Mouse (Mus musculus): ENCODE results near the gene Catsperz.
"Not testable (repeated sequence)": the region's sequence is repeated elsewhere in the genome, so short reads cannot be mapped to it uniquely, and the experiment has no call there.

Catsperz gene

DNA sequence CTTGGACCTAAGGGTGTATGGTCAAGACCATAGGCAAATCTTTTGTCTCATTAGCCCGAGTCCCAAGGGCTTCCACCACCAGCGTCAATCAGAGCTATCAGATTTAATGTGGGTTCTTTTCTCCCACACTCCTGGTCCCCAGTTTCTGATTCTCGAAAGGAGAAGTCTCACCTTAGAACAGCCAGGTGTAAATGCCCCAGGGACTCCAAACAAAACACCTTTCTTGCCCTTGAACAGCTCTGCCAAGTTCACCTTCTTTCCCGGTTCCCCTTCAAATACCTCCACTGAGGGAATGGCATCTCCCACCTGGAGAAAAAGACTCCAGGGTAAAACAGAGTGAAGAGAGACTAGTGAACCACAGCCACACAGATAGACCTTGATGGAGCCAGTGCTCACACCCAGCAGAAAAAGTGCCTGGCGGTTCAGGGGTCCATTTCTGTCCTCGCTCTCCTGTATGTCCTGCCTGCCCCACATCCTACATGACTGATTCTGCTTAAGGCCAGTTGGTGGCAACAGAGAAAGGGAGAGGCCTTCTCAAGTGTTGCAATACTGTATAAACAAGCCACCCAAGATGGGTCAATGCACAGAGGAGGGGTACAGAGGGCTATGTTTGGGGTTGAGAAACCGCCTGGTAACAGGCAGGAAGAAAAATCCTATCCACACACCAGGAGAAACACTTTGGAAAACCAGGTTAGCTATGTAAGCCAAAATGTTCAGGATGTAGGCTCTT lies 17.2 kb downstream of the Catsperz start:
- no peak for DNase-seq (ENCODE audit: low read depth, low spot score)

DNA sequence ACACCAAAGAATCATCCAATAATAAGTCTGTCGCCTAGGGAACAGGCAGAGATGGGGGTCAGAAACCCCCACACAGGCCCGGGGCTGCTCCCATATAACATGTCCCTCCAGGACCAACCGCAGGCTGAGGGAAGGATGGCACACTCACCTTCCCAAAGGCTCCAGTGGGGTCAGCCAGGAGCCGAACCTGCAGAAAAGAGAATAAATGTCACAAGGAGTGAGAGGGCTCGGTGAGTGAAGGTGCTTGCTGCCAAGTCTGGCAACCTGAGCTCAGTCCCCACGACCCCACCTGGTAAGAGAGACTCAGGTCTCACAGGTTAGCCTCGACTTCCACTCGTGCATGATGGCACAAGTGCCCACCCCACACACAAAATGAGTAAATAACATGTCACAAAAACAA lies 18.1 kb downstream of the Catsperz start:
- DNase-seq (ENCODE audit: low read depth, low spot score), result no peak

DNA sequence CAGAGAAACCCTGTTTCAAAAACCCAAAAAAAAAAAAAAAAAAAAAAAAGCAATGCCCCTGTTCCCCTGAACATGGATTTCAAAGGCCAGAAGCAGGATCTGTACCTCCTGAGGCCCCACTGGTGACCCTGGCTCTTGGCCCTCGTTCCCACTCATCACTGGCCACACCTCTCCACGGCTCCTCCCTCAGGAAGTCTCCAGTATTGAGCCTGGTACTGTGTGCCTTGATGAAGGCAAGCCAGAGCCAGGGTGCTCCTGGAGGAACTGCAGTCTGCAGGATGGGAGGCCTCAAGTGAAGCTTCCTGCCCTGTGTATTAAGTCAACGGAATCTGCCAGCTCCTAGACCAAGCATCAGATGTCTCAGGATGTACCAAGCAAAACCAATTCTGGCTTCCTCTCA lies 19.0 kb downstream of the Catsperz start:
- no peak for DNase-seq (ENCODE audit: low read depth, low spot score)

DNA sequence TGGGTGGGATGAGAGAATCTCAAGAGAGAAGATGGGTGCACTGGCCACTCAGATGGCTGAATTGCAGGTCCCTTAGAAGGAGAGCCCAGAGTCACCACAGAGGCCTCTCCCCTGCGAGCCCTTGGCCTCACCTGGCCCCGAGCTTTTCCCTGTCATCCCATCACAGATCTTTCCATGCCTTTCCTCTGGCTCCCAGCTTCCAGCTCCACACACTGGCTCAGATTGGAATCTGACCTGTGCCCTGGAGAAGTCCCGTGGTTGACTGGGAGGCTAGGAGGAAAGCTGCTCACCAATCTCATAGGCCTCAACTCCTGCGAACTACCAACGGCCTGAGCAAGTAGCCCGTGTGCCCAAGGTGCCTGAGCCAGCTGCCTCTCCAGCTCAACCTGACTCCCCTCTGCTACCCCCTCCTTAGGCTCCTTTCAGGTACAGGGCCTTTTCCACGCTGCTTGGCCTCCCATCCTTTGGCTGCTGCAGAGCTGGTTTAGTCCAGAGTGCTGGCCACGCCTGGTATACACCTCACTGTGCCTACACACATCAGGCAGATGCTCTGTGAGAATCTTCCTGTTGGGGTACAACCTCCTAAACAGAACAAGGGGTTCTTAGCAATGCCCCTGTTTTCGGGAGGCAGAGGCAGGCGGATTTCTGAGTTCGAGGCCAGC lies 19.6 kb downstream of the Catsperz start:
- no peak for DNase-seq (ENCODE audit: low read depth, low spot score)

DNA sequence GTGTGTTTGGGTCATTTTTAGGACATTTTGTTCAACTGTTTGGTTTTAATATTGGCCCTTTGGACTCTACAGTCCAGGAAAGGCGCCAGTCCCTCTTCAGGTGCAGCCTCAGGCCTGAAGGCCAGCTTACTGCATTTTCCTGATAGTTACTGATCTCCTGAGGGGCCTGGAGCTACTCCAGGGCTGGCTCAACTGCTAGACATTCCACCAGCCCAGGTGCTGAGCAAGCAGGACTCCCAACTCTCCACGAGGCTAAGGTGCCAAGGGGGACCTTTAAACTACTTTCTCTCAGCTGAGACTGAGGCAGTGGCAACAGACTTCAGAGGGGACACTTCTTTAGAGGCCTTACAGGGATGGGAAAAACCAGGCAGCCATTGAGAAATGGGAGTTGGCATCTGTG lies 20.3 kb downstream of the Catsperz start:
- no peak for DNase-seq (ENCODE audit: low read depth, low spot score)

DNA sequence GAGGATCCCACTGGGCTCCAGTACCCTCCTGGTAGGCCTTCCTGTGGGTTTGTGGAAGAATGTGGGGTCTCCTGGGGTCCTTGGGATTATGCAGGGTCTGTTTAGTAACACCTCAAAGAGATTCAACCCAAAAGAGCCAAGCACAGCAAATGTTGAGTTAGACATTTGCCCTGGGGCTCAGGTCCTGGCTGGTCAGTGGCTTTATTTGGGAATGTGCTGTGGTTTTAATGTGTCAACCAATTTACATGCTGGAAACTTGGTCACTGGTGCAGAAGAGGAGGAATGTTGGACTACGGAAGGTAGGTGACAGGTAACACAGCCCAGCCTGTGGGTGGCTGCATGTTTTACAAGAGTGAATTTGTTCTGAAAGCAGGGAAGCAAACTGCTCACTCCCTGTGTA lies 22.1 kb downstream of the Catsperz start:
- no peak for DNase-seq (ENCODE audit: low read depth, low spot score)

DNA sequence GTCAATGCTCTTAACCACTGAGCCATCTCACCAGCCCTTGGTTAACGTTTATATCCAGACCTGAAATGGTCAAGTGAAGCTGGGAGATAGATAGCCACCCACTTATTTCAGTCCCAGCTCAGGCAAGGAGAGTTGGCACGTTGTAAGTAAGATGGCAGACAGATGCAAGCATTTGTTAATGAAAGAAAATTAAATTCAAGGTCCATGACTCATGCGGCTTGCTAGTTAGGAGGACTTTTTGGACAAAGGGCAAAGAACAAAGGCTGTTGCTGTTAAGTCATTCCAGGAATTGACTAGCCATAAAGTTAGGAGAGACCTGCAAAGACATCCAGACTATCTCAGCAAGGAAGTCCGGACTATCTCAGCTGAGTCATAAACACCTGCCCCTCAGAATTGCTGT lies 25.5 kb downstream of the Catsperz start:
- DNase-seq (ENCODE audit: low read depth, low spot score), result no peak

DNA sequence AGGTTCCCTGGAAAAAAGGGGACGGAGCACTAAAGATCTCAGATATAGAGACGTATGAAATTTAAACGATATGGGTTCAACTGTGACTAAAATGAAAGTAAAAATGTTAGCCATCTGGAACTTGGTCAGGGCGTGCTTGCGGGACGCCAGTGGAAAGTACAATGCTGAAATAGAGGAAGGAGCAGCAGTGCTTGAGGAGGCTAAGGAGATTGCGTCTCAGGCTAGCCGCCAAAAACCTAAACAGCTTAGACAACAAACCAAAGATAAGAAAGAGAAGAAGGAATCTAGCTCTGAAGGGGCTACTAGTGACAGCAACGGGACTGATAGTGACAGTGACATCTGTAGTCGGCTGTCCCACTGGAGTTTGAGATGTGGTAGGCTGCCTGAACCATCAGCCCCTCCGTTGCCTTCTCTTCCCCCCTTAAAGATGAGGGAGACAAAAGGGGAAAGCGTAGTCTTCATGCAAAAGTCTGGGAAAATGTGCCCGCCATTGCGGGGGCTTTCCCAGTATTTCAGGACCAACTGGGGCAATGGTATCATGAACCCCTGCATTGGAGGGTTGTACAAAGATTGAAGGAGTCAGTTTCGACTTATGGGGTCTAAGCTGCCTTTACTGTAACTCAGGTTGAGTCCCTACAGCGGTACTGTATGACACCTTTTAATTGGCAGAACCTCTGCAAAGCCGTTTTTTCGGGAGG lies 29.4 kb downstream of the Catsperz start:
- DNase-seq (ENCODE audit: low read depth, low spot score), result not testable (repeated sequence)

DNA sequence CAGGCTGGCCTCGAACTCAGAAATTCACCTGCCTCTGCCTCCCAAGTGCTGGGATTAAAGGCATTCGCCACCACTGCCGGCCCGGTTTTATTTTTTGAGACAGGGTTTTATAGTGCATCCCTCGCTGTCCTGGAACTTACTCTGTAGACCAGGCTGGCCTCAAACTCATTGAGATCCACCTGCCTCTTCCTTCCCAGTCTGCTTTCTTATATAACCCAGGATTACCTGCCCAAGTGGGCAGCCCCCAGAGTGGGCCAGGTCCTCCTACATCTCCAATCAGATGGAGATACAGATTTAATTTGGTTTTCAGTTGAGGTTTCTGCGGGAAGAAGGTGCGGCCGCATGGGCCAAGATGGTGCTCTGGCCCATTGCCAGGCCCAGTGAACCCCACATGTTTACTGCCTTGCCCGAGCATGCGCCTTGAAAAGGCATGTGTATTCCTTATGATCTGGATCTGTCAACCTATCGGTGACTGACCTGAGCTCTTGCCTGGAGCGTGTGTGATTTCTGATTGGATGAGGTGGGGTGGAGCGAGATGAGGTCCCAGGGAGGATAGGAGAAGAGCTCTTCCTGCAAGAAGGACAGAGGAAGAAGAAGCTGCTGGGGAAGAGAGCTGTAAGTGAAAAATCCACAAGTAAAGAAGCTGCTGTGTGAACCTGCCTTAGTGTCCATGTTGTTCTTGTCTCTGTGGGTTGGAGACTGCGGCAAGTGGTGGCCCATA lies 31.3 kb downstream of the Catsperz start:
- no peak for DNase-seq (ENCODE audit: low read depth, low spot score)

DNA sequence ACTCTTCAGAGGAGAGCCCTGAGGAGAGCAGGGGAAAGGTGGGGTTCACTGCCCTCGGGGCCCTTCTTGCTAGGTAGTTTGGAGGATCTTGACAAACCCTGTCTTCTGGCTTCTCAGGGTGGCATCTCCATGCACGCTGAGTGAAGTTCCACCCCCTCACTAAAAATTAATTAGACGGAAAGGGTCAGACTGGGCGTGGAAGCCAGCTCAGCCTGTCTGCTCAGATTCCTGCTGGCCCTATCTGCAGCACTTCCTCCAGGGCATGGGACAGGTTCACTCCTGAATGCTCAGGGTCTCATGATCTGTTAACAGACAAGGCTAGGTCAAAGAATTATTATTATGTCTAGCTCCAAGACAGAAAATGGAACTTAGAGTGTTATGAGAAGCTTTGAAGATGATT lies 32.7 kb downstream of the Catsperz start:
- no peak for DNase-seq (ENCODE audit: low read depth, low spot score)

DNA sequence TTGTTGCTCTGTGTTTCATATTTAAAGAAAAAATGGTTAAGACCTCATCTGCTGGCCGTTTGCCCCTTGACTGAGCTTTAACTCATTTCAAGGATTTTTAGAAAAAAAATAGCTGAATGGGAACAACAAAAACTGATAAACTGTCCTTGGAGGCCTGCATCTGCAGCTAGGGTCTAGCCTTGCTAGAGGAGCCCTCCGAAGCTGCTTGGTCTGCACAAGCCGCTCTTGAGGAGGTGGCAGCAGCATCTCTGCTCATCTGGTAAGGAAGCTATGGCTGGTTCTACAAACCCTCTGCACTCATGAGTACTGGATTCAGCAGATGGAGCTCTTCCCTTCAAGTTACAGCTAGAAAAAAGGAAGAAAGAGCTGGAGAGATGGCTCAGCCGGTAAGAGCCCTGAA lies 47.2 kb downstream of the Catsperz start:
- DNase-seq (ENCODE audit: low read depth, low spot score), result no peak

DNA sequence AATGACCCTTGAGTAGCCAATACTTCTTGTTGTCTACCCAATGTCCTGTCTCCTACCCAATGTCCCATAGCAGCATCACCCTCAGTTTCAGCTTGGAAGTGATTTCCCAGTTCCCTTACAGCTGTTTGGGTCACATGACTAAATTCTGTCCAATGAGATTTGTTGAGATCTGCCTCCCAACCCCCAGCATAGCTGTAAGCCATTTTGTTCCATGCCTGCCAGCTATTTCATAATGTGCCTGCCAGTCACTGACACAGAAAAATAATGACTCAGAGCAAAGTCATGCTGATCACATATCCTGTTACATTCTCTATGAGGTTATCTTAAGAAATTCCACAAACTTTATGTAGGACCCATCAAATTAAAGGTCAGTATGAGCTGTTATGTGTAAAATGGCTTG lies 48.4 kb downstream of the Catsperz start:
- no peak for DNase-seq (ENCODE audit: low read depth, low spot score)

DNA sequence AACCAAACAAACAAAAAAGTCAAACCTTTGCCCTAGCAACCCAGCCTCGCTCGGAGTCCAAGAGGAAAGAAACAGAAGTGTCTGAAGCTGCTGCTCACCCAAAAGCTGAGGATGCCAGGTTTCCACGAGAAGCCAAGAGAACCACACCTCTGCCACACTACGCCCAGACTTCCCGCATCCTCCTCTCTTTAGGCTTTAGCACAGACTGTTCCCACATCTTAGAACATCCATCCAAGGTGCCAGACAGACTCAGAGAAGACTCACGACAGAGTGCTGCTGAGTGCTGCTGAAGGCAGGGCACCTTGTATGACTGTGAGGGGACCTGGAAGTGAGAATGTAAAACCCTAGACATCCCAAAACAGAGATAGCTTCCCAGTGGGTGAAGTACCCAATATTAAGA lies 49.3 kb downstream of the Catsperz start:
- DNase-seq (ENCODE audit: low read depth, low spot score), result no peak

DNA sequence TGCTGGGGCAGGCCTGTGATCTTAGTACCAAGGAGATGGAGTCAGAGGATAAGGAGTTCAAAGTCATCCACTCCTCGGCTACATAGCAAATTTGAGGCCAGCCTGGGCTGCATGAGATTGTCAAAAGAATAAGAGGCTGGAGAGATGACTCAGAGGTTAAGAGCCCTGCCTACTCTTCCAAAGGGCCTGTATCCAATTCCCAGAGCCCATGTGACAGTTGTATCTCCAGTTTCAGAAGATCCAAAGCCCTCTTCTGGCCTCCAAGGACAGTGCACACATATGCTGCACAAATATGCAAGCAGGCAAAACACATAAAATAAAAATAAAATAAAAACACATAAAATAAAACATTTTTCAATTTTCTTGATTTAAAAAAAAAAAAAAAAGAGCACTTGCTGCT lies 50.9 kb downstream of the Catsperz start:
- DNase-seq (ENCODE audit: low read depth, low spot score), result no peak

DNA sequence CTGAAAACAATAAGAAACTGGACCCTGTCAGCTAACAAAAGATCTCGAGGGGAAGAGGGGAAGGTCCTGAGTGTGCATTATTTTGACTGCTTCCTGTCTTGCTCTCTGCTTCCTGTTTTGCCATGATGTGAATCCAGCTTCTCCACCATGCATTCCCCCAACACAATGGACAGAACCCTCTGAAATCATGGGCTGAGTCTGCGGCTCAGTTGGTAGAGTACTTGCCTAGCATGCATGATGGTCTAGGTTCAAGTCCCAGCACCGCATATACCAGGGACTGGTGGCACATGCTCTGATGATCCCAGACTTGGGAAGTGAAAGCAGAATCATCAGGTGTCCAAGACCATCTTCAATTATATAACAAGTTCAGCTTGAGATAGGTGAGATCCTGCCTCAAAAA lies 52.5 kb downstream of the Catsperz start:
- DNase-seq (ENCODE audit: low read depth, low spot score), result no peak

Data from WW6 (cell line).